Mouse (Mus musculus) stomach, embryonic 14.5 days (tissue): ENCODE data around the gene Gm20388. TPM values are rescaled to one million over a fixed set of nuclear protein-coding genes. Genes with fewer than 3 reads are reported as not detected.

Experiments
- ATAC-seq: fragments of 200-750 bp; cut with Nextera tagmentation; 2 replicates; pipeline ENCODE4 v1.8.0; 2017; ENCODE audit warnings: low read depth, moderate TSS enrichment; ENCODE audit not compliant: insufficient number of reproducible peaks, insufficient read depth, low FRiP score
- H3K27ac ChIP-seq: fragments of 300-500 bp; sonication (generic); 2 replicates; pipeline ENCODE4 v1.5.1; 2014; ENCODE audit warnings: mild to moderate bottlenecking, low read length, moderate library complexity, mixed read lengths
- H3K27me3 ChIP-seq: fragments of 300-500 bp; sonication (generic); 2 replicates; pipeline ENCODE4 v1.6.1; 2014; ENCODE audit warnings: low read length, control low read depth, mixed read lengths; ENCODE audit not compliant: control insufficient read depth, insufficient read depth
- H3K36me3 ChIP-seq: fragments of 300-500 bp; sonication (generic); 2 replicates; pipeline ENCODE4 v1.6.1; 2014; ENCODE audit warnings: mild to moderate bottlenecking, control low read depth, low read length, moderate library complexity, mixed read lengths; ENCODE audit not compliant: control insufficient read depth, insufficient read depth
- H3K4me1 ChIP-seq: fragments of 300-500 bp; sonication (generic); 2 replicates; pipeline ENCODE4 v1.6.1; 2014; ENCODE audit warnings: low read length, control low read depth, mixed read lengths; ENCODE audit not compliant: control insufficient read depth, insufficient read depth
- H3K4me2 ChIP-seq: fragments of 300-500 bp; sonication (generic); replicated peaks from 2 replicates; pipeline ENCODE4 v1.6.1; 2014; ENCODE audit warnings: low read depth, low read length, control low read depth
- H3K4me3 ChIP-seq: fragments of 300-500 bp; sonication (generic); 2 replicates; pipeline ENCODE4 v1.5.1; 2014; ENCODE audit warnings: low read depth, low read length, control low read depth
- H3K9ac ChIP-seq: fragments of 300-500 bp; sonication (generic); replicated peaks from 2 replicates; pipeline ENCODE4 v1.6.1; 2014; ENCODE audit warnings: low read depth, mild to moderate bottlenecking, control low read depth, low read length, moderate library complexity, mixed read lengths
- H3K9me3 ChIP-seq: fragments of 300-500 bp; sonication (generic); 2 replicates; pipeline ENCODE4 v1.6.1; 2016; ENCODE audit warnings: low read depth, low read length, control low read depth; ENCODE audit not compliant: control insufficient read depth
- WGBS: fragments of 180-500 bp; shearing (Covaris S2); extraction: QIAGEN DNeasy Blood & Tissue Kit; methylation state at CpG from one replicate; pipeline ENCODE4 v1.1.7; 2014; 5-methylcytosine and 5-hydroxymethylcytosine counted together
- polyA plus RNA-seq: library from polyadenylated mRNA; unstranded; fragments of >200 nt; fragmentation: Nextera tagmentation; extraction: Ambion mirVana; gene quantifications from 2 replicates; pipeline ENCODE4 v1.2.1, GENCODE M21; 2014

Gm20388 gene
- polyA plus RNA-seq, 1 experiment from 2014 or later: 11.4 TPM

- peak; percentile 84; the same call in 1 of the 2 replicates for ATAC-seq
- Histone ChIP-seq H3K9ac (no peak overlapping the region), H3K36me3 (no peaks in the 10 kb centered on the region), H3K4me3 (no peak overlapping the region), H3K4me2 (no peak overlapping the region), H3K27me3 (no peaks in the 10 kb centered on the region), H3K27ac (no peak overlapping the region), H3K9me3 (no peaks in the 10 kb centered on the region), H3K4me1 (peaks cover 32% of the 10 kb centered on the region; the same call in 1 of the 2 replicates)
- whole genome bisulfite sequencing: 63% methylated on average over 1 of the region's 1 CpGs
Observed at GRCm38 (mm10) chr8:119918155-119918567, 7.5 kb downstream of the Gm20388 start.

- Histone ChIP-seq H3K9me3 (no peaks in the 10 kb centered on the region), H3K36me3 (no peaks in the 10 kb centered on the region), H3K4me3 (no peak overlapping the region), H3K4me2 (no peak overlapping the region), H3K9ac (no peak overlapping the region), H3K27me3 (no peaks in the 10 kb centered on the region), H3K4me1 (0 out of 2 replicates have a peak, but pooled peaks cover 3% of the 10 kb centered on the region), H3K27ac (no peak overlapping the region)
- no peak for ATAC-seq
- 88% methylated on average over 5 of the region's 5 CpGs for WGBS
Observed at GRCm38 (mm10) chr8:119923259-119923658, 12.6 kb downstream of the Gm20388 start.

GRCm38 (mm10) chr8:119925428-119925827 lies 14.8 kb downstream of the Gm20388 start:
- 92% methylated on average over 4 of the region's 4 CpGs for WGBS
- no peaks in the 10 kb centered on the region for H3K36me3 ChIP-seq
- 0 out of 2 replicates have a peak, but pooled peaks cover 3% of the 10 kb centered on the region for H3K4me1 ChIP-seq
- no peak overlapping the region for H3K4me3 ChIP-seq
- no peak overlapping the region for H3K9ac ChIP-seq
- no peak overlapping the region for H3K4me2 ChIP-seq
- H3K9me3 ChIP-seq: no peaks in the 10 kb centered on the region
- no peak for ATAC-seq
- H3K27me3 ChIP-seq: no peaks in the 10 kb centered on the region
- H3K27ac ChIP-seq: no peak overlapping the region

- H3K4me1 ChIP-seq: no peaks in the 10 kb centered on the region
- no peaks in the 10 kb centered on the region for H3K9me3 ChIP-seq
- H3K36me3 ChIP-seq: no peaks in the 10 kb centered on the region
- H3K4me3 ChIP-seq: no peak overlapping the region
- H3K27me3 ChIP-seq: no peaks in the 10 kb centered on the region
- WGBS: 76% methylated on average over 2 of the region's 2 CpGs
- no peak overlapping the region for H3K9ac ChIP-seq
- no peak overlapping the region for H3K27ac ChIP-seq
- ATAC-seq: no peak
- no peak overlapping the region for H3K4me2 ChIP-seq
Observed at GRCm38 (mm10) chr8:119926474-119926873, 15.8 kb downstream of the Gm20388 start.

GRCm38 (mm10) chr8:119927422-119928092 lies 16.9 kb downstream of the Gm20388 start:
- ATAC-seq: peak; percentile 80; the same call in 1 of the 2 replicates
- Histone ChIP-seq H3K36me3 (peaks cover 7% of the 10 kb centered on the region; the same call in 1 of the 2 replicates), H3K4me2 (no peak overlapping the region), H3K9me3 (no peaks in the 10 kb centered on the region), H3K27me3 (no peaks in the 10 kb centered on the region), H3K9ac (no peak overlapping the region), H3K4me1 (no peaks in the 10 kb centered on the region), H3K4me3 (no peak overlapping the region), H3K27ac (no peak overlapping the region)
- 39% methylated on average over 6 of the region's 6 CpGs for WGBS

GRCm38 (mm10) chr8:119931317-119931716 lies 20.7 kb downstream of the Gm20388 start:
- no peak for ATAC-seq
- peaks cover 18% of the 10 kb centered on the region for H3K36me3 ChIP-seq
- no peak overlapping the region for H3K9ac ChIP-seq
- 62% methylated on average over 4 of the region's 4 CpGs for WGBS
- no peaks in the 10 kb centered on the region for H3K4me1 ChIP-seq
- H3K4me3 ChIP-seq: no peak overlapping the region
- H3K27me3 ChIP-seq: no peaks in the 10 kb centered on the region
- no peaks in the 10 kb centered on the region for H3K9me3 ChIP-seq
- H3K27ac ChIP-seq: no peak overlapping the region
- H3K4me2 ChIP-seq: no peak overlapping the region

GRCm38 (mm10) chr8:119933681-119934080 lies 23.0 kb downstream of the Gm20388 start:
- no peaks in the 10 kb centered on the region for H3K27me3 ChIP-seq
- H3K4me2 ChIP-seq: no peak overlapping the region
- peaks cover 32% of the 10 kb centered on the region for H3K36me3 ChIP-seq
- no peak for ATAC-seq
- WGBS: 97% methylated on average over 4 of the region's 4 CpGs
- no peak overlapping the region for H3K4me3 ChIP-seq
- H3K4me1 ChIP-seq: no peaks in the 10 kb centered on the region
- H3K9ac ChIP-seq: no peak overlapping the region
- H3K27ac ChIP-seq: no peak overlapping the region
- no peaks in the 10 kb centered on the region for H3K9me3 ChIP-seq

GRCm38 (mm10) chr8:119935541-119935940 lies 24.9 kb downstream of the Gm20388 start:
- Histone ChIP-seq H3K9ac (no peak overlapping the region), H3K4me3 (no peak overlapping the region), H3K4me2 (no peak overlapping the region), H3K36me3 (peaks cover 42% of the 10 kb centered on the region), H3K9me3 (no peaks in the 10 kb centered on the region), H3K27me3 (no peaks in the 10 kb centered on the region), H3K4me1 (no peaks in the 10 kb centered on the region), H3K27ac (no peak overlapping the region)
- 78% methylated on average over 6 of the region's 6 CpGs for WGBS
- ATAC-seq: no peak

GRCm38 (mm10) chr8:119938481-119938880 lies 27.8 kb downstream of the Gm20388 start:
- Histone ChIP-seq H3K27me3 (no peaks in the 10 kb centered on the region), H3K36me3 (peaks cover 52% of the 10 kb centered on the region), H3K27ac (no peak overlapping the region), H3K4me3 (no peak overlapping the region), H3K9ac (no peak overlapping the region), H3K4me2 (no peak overlapping the region), H3K4me1 (no peaks in the 10 kb centered on the region), H3K9me3 (no peaks in the 10 kb centered on the region)
- WGBS: 81% methylated on average over 7 of the region's 7 CpGs
- ATAC-seq: no peak
